Mouse (Mus musculus) frontal cortex, postnatal 10 days (tissue): Measurements from ENCODE around the gene Atp6v0d1.
A peak's percentile ranks its signal among the peaks of the same experiment; 100 is the strongest.
"Not testable (repeated sequence)": the region's sequence is repeated elsewhere in the genome, so short reads cannot be mapped to it uniquely, and the experiment has no call there.

Source experiments
- DNase-seq, 2 experiments: peaks; one replicate each; pipeline ENCODE4 v3.0.0; 2022; ENCODE audit warnings: low spot score in 2 of 2, mixed read lengths in 1 of 2

Gene Atp6v0d1

DNA sequence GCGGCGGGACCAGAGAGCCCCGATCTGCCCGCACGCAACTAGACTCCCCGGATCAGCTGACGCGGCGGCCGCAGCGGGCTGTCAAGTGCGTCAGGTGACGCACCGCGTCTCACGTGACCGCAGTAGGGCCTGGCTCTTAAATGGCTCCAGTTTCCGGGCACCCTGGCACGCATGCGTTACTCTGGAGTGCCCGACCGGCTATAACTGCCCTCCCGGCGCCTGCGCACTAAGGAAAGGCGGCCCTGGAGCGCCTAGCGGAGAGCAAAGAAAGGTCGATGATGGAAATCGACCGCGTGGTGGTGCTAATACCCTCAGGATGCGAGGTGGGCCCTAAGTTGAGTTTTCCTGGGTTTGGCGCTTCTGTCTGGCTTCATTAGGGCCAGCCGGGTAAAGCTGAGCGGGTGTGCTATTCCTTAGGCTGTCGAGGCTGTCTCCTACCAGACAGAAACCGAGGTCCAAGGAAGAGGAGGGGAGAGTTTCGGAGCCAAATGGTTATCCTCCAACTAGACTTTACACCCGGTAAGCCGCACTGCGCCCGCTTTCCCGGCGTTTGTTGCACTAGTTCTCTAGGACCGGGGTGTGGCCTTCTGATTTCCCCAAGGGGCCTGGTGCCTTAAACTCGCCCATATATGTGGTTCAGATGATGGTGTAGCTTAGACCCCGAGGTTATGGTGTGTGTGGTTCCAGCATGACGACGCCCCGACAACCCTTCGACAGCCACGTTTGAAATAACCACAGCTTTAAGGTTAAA lies at the start of gene Atp6v0d1:
Atp6v0d1 (minus strand) TSS at position 96 of the 751 bp plus-strand sequence.
- peak; percentile 99 for DNase-seq

DNA sequence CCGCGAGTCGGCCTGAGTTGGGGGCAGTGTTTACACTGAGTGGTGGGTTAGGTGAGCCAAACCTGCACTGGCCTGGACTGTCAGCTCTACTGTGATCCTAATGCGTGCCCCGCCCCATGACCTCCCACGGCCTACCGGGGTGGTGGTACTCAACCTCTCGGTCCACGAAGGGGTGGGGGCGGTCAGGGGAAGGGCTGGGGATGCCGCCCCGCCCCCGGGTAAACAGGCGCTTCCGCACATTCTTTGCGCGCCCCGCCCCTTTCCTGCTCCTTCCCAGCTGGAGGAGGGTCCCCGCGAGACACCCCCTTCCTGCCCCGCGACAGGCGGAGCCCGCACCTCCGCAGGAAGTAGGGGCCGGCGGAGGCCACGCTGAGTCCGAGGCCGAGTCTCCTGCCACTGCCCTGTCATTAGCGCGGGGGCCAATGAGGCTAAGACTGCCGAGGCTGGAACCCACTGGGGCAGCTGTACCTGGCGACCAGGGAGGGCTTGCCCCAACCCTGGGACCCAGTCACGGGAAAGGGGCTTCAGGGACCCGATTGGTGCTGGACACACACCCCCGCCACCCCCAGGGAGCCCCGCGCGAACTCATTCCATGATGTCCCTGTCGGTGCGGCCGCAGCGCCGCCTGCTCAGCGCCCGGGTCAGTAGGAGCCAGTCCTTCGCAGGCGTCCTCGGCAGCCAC lies 48.1 kb upstream of the Atp6v0d1 start:
- peak in 1 of 2 experiments; percentile 30 for DNase-seq

DNA sequence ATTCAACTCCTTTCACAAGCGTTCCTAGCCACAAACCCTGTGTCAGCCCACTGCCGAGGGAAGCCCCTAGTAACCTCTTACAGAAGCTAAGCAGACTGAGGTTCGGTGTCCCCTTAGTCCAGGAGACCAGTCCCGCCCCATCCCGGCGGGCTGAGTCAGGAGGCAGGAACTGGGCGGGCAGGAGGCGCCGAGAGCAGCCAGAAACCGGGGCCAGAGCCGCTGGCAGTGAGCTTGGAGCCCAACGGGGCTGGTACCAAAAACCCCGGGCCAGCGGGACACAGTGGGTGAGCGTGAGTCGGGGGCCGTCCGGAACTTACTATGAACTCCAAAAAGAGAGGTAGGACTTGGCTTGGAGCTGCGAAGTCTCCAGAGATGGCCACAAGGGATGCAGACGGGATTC lies 47.2 kb upstream of the Atp6v0d1 start:
- DNase-seq = no peak

DNA sequence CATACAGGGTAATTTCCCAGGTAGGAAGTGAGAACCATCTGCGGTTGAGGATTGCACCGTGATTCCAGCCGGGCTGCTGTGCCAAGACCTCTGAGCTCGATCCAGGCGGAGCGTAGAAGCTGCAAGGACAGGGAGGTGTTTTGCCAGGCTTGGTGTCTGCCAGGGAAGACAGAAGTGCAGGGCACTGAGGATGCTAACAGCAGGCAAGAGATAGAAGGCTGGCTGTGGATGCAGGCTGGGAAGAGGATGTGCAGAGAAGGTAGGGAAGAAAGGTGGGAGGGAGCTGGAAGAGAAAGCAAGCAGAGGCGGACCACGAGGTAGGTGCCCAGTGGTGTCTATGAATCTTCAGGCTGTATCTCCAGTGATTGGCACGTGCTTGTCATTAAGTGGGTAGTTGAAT lies 46.0 kb upstream of the Atp6v0d1 start:
- DNase-seq = no peak

DNA sequence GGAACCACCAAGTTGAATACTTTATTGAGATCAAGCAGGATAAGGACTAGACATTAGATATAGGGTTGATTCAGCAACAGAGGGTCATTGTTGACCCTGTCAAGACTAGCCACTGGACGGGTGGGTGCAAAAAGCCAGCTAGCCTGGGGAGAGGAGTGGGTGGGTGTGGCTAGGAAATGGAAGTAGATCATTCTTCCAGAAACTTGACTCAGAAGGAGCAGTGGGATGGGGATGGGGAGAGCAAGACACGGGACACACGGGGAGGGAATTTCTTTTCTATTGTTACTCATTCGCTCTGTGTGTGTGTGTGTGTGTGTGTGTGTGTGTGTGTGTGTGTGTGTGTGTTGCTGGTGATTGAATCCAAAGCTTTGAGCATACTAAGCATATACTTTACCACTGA lies 43.9 kb upstream of the Atp6v0d1 start:
- no peak for DNase-seq

DNA sequence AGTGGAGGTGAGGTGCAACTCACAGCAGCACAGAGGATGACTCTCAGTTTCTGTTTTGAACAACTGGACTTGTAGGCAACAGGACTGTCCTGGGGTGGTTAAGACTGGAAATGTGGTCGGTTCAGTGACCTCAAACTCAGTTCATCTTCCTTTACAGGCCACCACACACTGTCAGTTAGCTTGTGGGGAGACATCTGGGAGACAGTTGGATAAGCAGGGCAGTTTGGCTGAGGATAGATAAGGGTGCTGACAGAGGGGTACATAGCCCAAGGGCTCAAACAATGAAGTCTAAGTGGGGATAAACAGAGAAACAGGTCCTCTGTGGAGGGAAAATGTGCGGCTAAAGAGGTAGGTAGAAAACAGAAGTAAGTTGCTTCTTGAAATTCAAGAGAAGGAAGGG lies 43.5 kb upstream of the Atp6v0d1 start:
- DNase-seq = no peak

DNA sequence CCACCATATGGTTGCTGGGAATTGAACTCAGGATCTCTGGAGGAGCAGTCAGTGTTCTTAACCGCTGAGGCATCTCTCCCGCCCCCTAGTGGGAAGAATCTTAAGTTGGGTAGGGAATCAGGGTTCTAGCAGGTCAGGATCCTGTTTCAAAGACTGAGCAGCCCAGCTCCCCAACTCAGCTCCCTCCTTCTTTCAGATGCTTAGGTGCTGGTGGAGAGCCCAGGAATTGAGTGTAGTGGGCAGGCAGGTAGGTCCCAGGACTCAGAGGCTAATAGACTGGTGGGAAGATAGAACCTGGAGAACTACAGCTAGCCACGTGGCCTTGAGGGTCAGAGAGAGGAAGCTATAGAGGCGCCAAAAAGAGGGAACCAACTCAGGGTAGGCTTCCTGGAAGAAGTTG lies 41.8 kb upstream of the Atp6v0d1 start:
- no peak for DNase-seq

DNA sequence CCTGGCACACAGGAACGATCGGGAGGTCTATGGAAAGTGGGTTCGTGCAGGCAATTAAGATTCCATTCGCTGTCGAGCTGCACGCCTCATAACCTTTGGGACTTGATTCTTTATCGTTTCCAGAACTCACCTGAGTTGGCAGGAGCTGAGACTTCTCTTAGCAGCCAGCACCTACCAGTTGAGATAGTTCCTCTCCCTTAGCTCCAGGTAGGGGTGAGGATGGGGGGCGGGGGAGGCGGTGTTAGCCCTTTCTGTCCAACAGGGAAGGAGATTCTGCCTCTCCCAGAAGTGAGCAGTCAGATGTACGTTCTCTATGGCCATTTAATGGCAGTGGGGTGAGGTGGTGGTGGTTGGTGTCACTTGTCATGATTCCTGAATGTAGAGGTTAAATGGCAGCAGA lies 41.2 kb upstream of the Atp6v0d1 start:
- DNase-seq = no peak

DNA sequence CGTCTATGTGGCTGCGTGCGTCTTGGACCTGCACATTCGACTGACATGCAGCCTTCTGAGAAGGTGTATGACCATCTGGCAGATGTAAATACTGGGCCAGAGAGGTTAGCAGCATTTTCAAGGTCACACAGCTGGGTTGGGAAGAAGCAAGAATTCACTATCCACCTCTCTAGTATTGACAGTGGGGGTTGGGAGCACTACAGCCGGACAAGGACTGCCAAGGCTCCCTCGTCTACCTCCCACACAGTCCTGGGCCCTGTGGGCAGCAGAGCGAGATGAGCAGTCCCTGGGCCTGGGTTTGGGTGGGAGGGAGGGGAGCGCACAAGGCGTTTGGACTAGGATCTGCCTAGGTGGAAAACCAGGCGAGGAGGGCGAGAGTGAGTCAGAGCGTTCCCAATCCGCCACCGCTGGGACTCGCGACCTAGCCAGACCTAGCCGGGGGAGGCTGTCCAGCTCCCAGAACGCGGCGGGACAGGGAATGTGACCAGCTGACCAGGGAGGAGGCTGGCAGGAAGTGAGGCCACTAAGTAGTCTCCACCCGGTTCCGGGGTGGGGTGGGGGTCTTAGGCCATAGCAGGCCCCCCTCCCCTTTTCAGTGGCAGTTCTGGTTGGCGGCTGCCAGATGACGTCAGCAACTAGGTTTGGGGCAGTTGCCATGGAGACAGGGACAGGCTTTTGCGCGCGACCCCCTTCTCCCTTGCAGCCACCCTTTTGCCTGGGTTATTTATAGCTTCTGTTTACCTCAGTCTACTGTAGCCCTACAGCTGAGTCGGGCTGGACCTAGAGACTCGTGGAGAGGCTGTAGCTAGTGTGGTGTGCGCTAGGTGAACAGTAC lies 40.6 kb upstream of the Atp6v0d1 start:
- DNase-seq = peak; percentile 88 to 92

DNA sequence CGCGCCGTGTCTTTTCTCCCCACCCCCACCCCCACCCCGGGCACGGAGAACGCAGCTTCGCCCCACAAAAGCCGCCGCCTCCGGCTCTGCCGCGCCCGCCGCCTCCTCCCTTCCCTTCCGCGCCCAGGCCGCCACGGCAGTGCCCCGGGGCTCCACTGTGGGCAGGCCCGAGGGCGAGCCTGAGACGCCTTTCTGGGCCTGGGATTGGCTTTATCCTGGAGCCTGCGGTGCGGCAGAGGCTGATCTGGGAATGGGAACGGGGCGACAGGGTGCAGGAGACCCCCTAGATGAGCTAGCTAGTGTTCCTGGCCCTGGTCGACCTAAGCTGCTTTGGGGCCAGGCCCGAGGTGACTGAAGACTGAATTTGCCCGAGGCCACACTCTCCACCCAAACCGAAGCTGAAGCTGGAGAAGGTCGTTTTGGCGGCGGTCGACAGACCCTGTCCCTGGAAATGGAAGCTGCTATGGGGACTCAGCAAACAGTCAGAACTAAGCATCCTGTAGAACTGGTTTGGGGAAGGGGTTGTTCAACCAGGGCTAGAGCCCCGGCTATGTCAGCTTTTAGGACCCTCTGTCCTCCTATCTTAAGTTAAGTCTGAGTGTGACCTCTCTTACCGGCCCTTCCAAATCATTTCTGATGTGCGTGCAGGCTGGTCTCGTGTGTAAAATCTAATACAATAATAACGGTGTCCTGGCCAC lies 39.8 kb upstream of the Atp6v0d1 start:
- DNase-seq = no peak

DNA sequence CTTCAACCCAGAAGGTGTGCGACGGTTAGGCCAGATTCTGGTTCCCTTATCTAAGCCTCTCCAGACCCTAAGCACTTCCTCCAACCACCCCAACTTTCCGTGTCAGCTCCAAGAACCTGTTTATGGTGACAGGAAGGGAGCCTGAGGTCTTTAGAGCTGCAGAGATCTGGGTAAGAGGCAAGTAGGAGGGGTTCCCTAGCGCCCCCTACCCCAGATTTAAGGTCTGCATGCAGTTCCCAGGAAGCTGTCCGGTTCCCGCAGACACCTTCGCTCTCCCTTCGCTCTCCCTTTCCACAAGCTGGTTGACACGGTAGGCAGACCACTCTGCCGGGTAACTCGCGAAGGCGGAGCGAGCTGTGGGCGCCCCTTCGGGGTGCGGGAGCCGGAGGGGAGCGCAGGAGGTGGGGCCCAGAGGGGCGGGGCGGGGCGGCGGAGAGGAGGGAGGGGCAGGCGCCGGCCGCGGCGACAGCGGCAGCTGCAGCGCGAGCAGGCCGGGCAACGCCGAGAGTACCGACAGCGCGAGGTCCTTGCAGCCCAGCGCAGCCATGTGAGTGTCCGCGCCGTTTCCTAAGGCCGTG lies 39.0 kb upstream of the Atp6v0d1 start, which contains the start of gene Ripor1:
Ripor1 (plus strand) TSS at position 452 of the 578 bp plus-strand sequence.
- peak; percentile 71 to 72 for DNase-seq

DNA sequence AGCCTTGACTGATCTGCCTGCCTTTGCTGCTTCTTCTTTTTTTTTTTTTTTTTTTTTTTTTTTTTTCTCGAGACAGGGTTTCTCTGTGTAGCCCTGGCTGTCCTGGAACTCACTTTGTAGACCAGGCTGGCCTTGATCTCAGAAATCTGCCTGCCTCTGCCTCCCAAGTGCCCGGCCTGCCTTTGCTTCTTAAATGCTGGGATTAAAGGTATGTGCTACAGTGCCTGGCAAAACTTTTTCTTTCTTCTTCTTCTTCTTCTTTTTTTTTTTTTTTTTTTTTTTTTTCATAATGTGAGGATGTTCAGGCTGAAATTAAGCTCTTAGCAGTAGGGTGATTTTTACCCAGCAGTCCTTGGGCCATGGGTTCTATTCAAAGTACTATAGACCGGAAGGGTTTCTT lies 36.7 kb upstream of the Atp6v0d1 start:
- not testable (repeated sequence) for DNase-seq

DNA sequence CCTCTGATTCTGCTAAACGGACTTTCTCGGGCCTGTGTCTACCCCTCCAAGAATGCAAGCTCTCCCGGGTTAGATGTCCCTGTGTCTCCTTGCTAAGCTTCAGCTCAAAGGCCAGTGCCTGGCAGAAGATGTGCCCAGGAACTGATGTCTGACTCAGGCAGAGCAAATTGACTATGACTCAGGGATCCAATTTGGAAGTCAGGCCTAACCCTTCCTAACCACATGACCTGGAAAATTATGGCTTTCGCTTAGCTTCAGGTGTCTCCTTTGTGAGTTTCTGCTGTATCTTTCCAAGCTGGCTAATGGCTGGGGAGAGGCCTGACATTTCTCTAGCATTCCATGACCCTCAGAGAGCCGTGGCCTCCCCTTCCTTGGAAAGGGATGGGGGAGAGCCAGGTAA lies 35.5 kb upstream of the Atp6v0d1 start:
- DNase-seq = no peak

DNA sequence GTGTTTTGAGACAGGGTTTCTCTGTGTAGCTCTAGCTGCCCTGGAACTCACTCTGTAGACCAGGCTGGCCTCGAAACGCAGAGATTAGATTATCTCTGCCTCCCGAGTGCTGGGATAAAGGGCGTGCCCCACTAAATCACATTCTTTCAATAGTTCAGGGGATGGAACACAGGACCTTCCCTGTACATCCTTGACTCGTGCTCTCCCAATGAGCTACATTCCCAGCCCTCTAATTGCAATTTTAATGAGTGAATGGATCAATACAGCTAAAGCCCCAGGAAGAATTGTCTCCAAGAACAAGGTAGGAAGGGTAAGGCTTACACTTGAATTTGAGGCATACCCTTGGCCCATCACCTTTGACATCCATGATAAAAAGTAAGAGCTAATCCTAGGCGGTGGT lies 32.9 kb upstream of the Atp6v0d1 start:
- DNase-seq = no peak

DNA sequence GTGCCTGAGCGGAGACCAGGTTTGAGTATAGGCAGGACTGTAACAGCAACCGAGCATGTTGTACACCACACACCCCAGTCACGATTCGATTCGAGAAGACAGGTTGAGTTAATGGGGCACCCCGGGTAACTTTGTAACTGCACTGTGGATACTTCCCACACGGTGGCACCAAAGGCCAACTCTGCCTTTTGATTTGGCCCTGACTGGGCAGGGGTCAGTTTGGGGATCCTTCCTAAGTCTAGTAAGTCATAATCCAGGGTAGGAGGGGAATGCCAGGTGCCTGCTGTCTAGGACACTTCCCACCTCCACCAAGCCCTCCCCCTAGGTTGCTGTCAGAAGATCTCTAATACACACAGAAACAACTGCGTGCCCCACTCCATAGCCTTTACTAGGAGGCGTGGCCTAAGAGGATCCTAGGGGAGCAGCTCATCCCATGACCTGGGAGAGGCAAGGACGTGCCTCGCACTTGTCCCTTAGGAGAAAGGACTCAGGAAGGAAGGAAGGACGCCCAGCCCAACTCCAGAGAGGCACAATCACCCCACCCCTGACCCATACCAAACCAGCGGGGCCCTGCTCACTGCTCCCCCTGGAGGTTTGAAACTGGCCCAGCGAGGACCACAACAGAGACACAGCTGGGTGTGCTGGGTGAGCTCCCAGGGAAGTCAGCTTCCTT lies 30.7 kb upstream of the Atp6v0d1 start:
- DNase-seq = no peak

DNA sequence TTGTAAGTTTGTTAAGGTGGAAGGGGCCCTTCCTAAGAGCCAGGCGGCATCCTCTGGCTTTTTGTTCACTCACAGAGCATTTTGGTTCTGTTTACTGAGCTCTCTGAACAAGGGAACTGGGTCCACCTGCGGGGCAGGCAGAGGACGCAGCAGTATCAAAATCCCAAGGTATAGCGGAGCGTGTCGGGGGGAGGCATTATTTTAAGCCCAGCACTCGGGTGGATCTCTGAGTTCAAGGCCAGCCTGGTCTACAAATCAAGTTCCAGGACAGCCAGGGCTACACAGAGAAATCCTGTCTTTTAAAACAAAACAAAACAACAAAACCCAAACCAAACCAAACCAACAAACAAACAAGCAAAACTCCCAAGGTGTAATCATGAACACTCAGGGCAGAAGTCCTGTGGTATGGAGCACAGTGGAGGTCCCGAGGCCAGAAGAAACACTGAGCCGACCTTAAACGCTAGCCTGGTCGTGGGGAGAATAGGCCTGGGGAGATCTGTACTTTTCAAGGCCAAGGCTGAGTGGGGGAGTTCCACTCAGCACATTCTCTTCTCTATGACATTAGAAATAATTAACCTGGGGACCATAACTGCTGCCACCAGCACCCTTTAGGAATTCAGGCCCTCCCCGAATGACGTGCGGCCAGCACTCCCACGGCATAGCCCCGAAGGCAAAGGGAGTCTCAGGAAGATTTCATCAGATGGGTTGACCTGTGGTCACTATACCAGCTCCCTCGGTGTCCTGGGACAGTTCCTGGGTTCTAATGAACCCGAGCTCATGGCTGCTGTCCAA lies 28.8 kb upstream of the Atp6v0d1 start:
- no peak for DNase-seq

DNA sequence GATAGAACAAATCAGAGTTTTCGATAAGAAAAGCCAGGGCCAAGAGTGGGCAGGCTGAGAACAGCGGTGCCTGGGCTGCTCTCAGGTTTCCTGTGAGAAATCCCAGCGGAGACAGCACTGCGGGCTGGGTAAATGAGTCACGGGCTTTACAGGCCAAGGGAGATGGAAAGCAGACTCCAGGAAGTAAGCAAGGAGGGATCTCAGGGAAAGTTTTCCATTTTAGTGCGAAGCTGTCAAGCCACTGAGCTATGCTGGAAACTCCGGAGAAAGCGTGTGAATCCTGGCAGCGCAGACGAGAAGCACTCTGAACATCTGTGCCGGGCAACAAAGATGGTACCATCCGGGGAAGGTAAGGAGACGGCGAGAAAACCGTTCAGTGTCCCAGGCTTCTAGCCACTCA lies 28.0 kb upstream of the Atp6v0d1 start:
- DNase-seq = no peak

DNA sequence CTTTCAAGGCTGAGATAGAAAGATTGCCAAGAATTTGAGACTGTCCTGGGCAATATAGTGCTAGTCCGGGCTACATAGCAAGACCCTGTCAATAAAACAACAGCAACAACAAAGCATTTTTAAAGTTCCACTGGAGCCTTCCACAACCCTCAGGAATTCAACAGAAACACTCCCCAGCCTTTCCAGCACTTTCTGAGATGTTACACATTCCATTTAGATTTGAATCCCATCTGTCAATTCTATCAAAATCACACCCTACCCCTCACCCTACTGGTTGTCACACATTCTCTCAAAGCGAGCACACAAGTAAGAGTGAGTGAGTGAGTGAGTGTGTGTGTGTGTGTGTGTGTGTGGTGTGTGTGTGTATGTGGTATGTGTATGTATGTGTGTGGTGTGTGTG lies 26.6 kb upstream of the Atp6v0d1 start:
- no peak for DNase-seq

DNA sequence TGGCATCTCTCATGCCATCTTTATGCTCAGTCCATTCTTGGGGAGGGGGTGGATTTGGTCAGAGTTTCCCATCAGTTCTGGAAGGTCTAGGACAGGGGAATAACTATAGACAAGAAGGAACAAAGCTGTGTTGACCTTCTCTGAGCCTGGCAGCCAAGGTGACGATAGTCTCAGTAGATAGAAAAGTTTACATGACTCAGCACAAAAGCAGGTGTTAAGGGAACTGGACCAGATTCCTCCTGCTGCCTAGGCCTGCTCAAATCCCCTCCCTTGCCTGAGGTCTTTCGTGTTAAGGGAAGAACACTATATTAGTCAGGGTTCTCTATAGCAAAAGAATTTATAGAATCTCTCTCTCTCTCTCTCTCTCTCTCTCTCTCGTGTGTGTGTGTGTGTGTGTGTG lies 13.9 kb upstream of the Atp6v0d1 start:
- no peak for DNase-seq

DNA sequence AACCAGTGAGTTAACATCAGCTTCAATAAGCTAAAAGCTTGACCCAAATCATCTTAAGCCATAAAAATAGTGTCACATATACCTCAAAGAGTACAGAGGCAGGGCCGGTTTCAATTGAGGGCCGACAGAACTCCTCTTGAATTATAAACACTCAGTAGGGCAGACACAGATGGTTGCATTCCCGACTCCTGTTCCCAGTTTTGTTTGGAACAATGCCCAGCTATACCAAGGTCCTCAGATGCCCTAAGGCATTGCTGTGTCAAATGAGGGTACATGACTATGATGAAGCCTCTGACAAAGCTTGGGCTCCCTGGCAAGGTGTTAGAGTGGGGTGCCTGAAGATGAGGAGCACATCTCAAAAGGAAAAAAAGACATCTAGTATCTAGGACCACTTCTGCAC lies 9.7 kb upstream of the Atp6v0d1 start:
- DNase-seq = no peak
